Mouse (Mus musculus) stomach, postnatal 0 days (tissue): Measurements from ENCODE around the gene Bmt2. TPM values are rescaled to one million over a fixed set of nuclear protein-coding genes. Genes with fewer than 3 reads are reported as not detected.

Experiments used
- ATAC-seq: fragments of 200-750 bp; cut with Nextera tagmentation; 2 replicates; pipeline ENCODE4 v1.8.0; 2017; ENCODE audit not compliant: low FRiP score, low TSS enrichment
- DNase-seq: peaks from one replicate; pipeline ENCODE4 v3.0.0-alpha.2; 2016; ENCODE audit warnings: low spot score
- H3K27ac ChIP-seq: fragments of 300-500 bp; sonication (generic); replicated peaks from 2 replicates; pipeline ENCODE4 v1.5.1; 2014; ENCODE audit warnings: mild to moderate bottlenecking, control low read depth
- H3K27me3 ChIP-seq: fragments of 300-500 bp; sonication (generic); 2 replicates; pipeline ENCODE4 v1.6.1; 2014; ENCODE audit warnings: low read length; ENCODE audit not compliant: control insufficient read depth, insufficient read depth
- H3K36me3 ChIP-seq: fragments of 300-500 bp; sonication (generic); 2 replicates; pipeline ENCODE4 v1.6.1; 2014; ENCODE audit warnings: low read length, mixed read lengths; ENCODE audit not compliant: control insufficient read depth, insufficient read depth
- H3K4me1 ChIP-seq: fragments of 300-500 bp; sonication (generic); replicated peaks from 2 replicates; pipeline ENCODE4 v1.6.1; 2014; ENCODE audit warnings: antibody characterized with exemption; ENCODE audit not compliant: control insufficient read depth, insufficient read depth
- H3K4me2 ChIP-seq: fragments of 300-500 bp; sonication (generic); replicated peaks from 2 replicates; pipeline ENCODE4 v1.6.1; 2014; ENCODE audit warnings: low read depth, mild to moderate bottlenecking, control low read depth, moderate library complexity
- H3K4me3 ChIP-seq: fragments of 300-500 bp; sonication (generic); 2 replicates; pipeline ENCODE4 v1.5.1; 2014; ENCODE audit warnings: low read depth, low read length, control low read depth
- H3K9ac ChIP-seq: fragments of 300-500 bp; sonication (generic); 2 replicates; pipeline ENCODE4 v1.6.1; 2014; ENCODE audit warnings: mild to moderate bottlenecking, low read length, control low read depth, mixed read lengths
- H3K9me3 ChIP-seq: fragments of 300-500 bp; sonication (generic); 2 replicates; pipeline ENCODE4 v1.6.1; 2016; ENCODE audit warnings: low read length; ENCODE audit not compliant: control insufficient read depth
- CTCF ChIP-seq: IDR thresholded peaks from 2 replicates; pipeline ENCODE4 v1.5.1; 2016; ENCODE audit warnings: antibody characterized with exemption, low read depth, mild to moderate bottlenecking, moderate library complexity
- EP300 ChIP-seq: optimal IDR thresholded peaks from 2 replicates; pipeline ENCODE3; 2016; ENCODE audit warnings: antibody characterized with exemption
- WGBS: fragments of 180-500 bp; shearing (Covaris S2); extraction: QIAGEN DNeasy Blood & Tissue Kit; methylation state at CpG from one replicate; pipeline ENCODE4 v1.1.7; 2014; 5-methylcytosine and 5-hydroxymethylcytosine counted together
- polyA plus RNA-seq: library from polyadenylated mRNA; unstranded; fragments of >200 nt; fragmentation: Nextera tagmentation; extraction: Ambion mirVana; gene quantifications from 2 replicates; pipeline ENCODE4 v1.2.1, GENCODE M21; 2015

Gene Bmt2
- polyA plus RNA-seq, 1 experiment from 2014 or later = 6.4 TPM

DNA sequence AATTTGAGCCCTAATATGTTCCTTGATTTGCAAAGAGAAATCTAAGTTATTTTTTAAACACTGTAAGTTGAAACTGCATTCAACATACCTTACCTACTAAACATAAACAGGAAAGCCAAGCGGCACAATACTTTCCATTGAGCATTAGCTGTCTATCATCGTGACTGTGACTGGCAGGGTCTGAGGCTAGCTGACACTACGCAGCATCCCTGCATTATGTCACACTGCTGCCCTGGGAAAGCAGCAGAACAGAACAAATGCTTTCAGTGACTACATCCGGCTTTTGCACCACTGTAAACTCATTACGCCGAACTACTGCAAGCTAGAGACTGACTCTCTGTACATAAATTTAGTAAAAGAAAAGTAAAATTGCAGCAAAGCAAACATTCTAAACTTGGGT, 93.0 kb downstream of the Bmt2 start:
- no peak overlapping the region for H3K9ac ChIP-seq
- H3K4me1 ChIP-seq = no peaks in the 10 kb centered on the region
- no peak overlapping the region for H3K27ac ChIP-seq
- no peaks in the 10 kb centered on the region for H3K27me3 ChIP-seq
- DNase-seq (no peak), ATAC-seq (no peak)
- TF ChIP-seq EP300 (no peak), CTCF (no peak)
- H3K36me3 ChIP-seq = 0 out of 2 replicates have a peak, but pooled peaks cover 3% of the 10 kb centered on the region
- WGBS = 83% methylated on average over 6 of the region's 6 CpGs
- H3K9me3 ChIP-seq = no peaks in the 10 kb centered on the region
- no peak overlapping the region for H3K4me2 ChIP-seq
- H3K4me3 ChIP-seq = no peak overlapping the region

DNA sequence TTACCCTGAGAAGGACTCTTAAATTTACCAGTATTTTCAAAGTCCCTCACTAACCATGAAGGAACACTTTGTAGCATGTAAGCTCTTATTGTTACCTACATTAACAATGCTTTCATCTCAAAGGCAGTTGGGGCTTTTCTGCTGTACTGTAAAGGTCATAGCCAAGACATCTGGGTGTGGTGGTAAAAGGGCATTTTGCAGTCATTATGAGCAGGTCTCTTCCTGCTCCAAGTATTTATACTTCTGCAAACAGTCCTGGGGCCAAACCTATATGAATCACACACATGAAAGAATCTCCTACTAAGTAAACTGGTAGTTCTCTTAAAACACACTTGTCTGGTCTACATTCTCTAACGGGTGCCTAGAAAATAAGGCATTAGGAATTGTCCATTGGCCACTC, 95.7 kb downstream of the Bmt2 start:
- DNase-seq (no peak), ATAC-seq (peak; percentile 74; the same call in 1 of the 2 replicates)
- TF ChIP-seq EP300 = no peak
- no peak for TF ChIP-seq CTCF
- H3K36me3 ChIP-seq = peaks cover 5% of the 10 kb centered on the region; the same call in 1 of the 2 replicates
- WGBS = 66% methylated on average over 1 of the region's 1 CpGs
- H3K4me3 ChIP-seq = no peak overlapping the region
- no peaks in the 10 kb centered on the region for H3K27me3 ChIP-seq
- H3K9ac ChIP-seq = no peak overlapping the region
- H3K27ac ChIP-seq = no peak overlapping the region
- no peak overlapping the region for H3K4me2 ChIP-seq
- no peaks in the 10 kb centered on the region for H3K9me3 ChIP-seq
- no peaks in the 10 kb centered on the region for H3K4me1 ChIP-seq

Other genes with a start within 250 kb of the Bmt2 start
- gene Tmem168, start 69.9 kb downstream of the Bmt2 start, polyA plus RNA-seq = 17.7 TPM in 2 replicates
- gene Gpr85, start 162.0 kb upstream of the Bmt2 start, polyA plus RNA-seq = 2.0 and 2.5 TPM in 2 replicates
- 112 and 113 TPM in 2 replicates for gene 2610001J05Rik, start 193.6 kb upstream of the Bmt2 start, polyA plus RNA-seq